Mouse (Mus musculus): ENCODE measurements around the gene Ephx3.
A peak's percentile ranks its signal among the peaks of the same experiment; 100 is the strongest.

Gene Ephx3

DNA sequence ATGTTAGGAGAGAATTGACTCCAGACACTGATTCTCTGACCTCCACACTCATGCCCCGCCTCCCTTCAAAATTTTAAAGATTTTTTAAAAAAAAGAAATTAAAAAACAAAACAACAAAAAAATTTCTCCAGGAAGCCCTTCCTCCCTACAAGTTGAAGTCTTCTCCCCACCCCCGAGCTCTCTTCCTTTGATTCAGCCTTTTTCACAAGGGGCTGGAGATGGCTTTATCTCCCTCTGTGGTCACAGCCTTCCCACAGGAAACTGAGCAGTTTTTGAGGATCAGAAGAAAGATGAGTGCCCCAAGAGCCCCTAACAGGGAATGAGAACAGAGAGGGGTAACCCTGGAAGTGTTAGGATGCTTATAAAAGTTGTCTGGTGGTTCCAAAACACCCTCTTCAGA lies 16.9 kb downstream of the Ephx3 start:
- DNase-seq: no peak

DNA sequence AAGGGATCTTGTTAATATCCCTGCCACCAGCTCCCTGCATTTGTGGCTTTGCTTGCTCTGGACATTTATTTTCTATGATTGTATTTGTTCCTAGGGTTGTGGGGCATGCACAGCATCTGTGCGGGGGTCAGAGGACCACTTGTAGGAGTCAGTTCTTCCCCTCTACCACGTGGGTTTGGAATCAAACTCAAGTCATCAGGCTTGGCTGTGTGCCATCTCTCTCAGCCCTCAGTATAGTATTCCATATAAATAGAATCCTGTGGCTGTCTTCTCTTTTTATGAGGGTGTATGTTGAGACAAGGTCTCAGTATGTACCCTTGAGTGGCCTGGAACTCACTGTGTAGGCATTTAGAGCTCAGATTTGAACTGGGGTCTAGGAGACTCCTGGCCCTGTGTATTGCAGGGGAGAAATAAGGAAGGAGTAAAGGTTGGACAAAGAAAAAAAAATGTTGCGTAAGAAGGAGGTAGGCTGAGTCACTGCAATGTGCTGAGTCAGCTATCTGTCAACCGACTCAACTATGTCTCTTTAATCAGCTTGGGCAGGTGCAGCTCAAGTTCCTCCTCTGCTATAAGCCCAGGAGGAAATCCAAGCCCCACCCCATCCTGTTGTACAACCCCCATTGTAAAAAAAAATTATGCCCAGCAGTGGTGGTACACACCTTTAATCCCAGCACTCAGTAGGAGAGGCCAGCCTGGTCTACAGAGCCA lies 19.7 kb downstream of the Ephx3 start:
- no peak for DNase-seq

DNA sequence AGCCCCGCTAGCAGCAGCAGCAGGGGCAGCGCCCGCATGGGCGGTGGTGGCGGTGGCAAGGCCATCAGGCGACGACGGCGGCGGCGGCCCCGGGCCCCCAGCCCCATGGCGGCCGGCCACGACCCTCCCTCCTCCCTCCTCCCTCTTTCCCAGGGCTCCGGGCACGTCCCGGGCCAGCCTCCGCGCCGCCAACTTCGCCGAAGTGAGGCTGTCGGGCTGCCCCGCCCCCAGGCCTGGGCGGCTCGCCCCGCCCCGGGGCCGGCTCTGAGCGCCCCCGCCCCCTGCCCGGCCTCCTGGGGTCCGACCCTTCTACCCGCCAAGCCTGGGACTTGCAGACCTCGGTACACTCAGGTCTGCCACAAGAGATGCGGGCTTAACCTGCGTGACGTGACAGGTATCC lies 22.7 kb downstream of the Ephx3 start, which contains the start of gene Notch3:
Gene Notch3, minus strand, starts transcription at position 166 of the 400 bp plus-strand sequence.
- peak; percentile 39 to 60 for DNase-seq

DNA sequence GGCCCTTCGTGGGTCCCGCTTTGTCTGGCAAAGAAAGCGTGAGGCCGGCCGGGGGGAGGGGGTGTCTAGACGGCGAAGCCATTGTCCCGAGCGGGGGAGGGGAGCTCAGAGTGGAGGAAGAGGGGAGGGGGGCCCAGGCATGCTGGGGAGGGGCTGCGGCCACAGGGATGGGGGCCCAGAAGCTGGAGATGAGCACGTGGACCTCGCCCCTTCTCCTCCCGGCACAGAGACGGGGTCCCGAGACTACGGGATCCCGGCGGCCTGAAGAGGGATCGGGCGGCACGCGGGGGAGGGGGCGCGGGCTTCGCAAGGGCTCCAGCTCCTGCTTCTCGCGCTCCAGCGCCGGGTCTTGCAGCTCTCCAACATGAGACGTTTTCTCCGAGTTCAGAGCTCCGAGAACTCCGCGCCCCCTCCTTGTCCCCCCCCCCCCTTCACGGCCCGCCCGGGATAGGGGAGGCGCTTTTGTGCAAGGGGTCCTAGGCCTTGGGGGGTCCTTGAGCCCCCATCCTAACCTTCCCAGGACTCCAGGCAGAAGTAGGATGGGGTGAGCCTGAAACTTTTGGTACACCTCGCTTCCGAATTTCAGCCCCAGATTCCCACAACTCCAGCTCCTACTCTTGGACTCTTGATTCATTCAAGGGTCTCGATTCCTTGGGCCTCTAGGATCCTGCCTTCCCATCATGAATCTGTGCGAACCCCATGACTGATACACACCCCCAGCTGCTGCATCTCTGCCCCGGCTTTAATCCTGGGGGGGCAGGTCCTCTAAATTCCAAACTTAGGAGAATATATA lies 23.4 kb downstream of the Ephx3 start:
- DNase-seq: peak in 1 of 2 experiments; percentile 43

DNA sequence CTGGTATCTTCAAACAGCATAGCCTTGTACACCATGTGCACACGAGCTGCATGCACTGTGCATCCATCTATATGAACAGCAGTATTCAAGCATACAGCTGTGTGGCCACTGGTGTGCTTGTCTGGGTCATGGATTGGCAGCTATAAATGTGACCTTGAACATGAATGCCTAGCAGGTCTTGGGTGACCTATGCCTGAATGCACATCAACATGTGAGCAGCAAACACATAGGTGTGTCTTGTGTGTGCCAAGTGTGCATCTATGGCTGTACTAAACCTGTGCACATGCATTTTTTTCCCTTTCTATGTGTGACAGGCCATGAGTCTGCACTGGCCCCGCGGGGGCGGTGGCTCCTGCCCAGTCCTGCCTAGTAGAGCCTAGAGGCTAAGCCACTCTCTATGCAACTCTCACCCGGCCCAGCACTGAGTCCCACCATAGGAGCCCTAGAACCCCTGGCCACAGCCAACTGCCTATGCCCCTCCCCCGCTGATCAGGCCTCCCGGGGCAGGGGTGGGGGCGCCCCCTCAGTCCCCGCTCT lies 24.0 kb downstream of the Ephx3 start:
- no peak for DNase-seq

DNA sequence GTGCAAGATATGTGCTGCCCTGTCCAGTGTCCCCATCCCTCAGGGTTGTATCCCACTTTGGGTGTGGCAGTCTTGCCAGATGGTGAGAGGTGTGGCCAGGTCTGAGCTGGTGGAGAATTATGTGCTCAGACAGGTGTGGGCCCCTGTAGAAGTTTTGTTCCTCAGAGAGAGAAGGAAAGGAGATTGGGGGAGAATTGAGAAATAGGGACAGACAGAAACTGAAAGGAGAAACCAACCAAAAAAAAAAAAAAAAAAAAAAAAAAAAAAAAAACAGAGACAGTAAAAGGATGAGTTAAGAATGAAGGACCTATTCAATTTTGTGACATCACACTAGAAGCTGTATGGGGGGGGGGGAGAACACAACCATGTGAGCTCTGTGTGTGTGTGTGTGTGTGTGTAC lies 24.6 kb downstream of the Ephx3 start:
- DNase-seq: no peak

DNA sequence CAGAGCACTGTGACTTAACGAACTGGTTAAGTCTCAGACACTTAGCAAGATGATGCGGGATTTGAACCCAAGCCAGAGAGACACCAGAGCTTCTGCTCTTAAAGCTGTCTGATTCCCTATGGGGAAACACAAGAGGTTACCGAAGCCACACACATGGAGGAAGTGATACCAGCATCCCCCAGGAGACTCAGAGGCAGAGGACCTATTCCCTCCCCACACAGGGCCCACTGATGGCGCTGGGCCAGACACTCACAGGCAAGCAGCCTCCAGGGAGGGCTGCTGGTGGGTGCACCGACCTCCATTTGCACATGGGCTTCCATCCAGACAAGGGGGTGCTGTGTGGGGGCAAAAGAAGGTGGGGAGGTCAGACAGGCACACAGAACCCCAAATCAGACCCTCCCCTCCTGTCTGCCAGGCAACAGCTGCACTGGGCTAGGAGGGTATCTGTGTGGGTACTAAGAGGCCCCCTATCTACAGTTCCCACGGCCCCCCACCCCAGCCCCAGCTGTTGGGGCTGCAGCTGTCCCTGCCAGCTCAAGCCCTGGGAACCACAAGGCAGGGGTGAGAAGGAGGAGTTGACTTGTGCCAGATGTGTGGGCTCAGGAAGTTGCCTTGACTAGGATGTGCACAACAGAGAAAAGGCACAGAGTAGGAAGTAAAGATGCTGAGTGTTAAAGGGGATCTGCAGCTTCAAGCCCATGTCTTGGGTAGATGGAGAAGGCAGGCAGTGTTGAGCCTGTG lies 25.3 kb downstream of the Ephx3 start:
- DNase-seq: no peak

DNA sequence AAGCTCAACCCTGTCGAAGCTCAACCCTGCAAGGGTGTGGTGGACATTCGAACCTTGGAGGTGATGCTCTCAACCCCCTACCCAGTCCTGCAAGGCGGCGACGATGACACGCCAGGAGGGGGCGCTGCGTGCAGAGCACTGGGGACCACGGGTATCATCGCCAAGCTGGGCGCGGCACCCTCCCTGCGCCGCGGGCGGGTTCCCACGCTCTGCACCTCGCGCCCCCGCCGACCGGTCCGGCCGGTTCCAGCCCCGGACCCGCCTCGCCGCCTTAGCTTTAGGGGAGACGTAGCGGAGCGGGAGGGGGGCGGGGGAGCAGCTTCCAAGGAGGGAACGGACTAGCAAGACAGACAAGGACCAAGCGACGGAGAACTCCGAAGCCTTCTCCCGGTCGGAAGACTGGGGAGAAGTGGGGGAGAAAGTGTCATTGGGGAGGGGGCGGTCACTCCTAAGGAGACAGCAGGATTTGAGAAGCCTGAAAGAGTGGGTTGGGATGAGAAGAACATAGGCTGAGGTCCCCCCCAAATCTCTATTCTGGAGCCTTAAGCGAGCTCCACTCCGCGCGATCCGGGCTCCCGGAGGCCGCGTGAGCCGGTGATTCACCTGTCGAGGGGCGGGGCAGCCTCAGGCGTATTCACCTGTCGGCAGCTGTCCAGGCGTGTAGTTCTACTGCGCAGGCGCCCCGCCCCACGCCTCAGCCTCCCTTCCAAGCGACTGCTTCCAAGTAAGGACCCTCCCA lies 27.1 kb downstream of the Ephx3 start:
- peak; percentile 81 to 88 for DNase-seq

DNA sequence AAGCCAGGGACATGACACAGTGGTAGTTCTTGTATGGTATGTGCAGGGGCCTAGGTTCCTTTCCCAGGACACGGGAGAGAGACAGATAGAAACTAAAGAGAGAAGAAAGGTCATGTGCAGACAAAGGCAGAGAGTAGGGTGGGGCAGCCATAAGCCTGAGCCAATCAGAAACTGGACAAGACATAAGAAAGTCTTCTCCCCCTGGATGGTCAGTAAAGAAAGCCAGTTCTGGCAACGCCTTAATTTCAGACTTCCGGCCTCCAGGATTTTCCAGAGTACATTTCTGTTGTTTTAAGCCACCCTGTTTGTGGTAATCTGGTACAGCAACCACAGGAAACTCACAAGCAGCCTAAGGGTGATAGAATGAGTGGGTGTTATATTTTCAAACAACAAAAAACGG lies 28.5 kb downstream of the Ephx3 start:
- no peak for DNase-seq

DNA sequence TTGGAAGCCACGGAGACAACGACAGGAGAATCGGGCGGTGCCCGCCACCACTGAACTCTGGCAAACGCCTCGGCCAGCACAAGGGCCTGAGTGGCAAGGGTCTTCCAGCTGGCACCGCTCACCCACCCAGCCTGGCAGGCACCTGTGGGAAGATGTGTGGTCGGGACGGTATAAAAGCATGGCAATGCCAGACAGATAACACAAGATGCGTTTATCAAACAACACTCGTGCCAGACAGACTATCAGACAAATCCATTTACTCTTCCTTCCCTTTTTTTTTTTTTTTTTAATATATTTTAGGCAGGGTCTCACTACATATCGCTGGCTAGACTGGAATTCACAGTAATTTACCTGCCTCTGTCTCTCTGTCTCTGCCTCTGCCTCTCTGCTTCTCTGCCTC lies 30.5 kb downstream of the Ephx3 start:
- no peak for DNase-seq

DNA sequence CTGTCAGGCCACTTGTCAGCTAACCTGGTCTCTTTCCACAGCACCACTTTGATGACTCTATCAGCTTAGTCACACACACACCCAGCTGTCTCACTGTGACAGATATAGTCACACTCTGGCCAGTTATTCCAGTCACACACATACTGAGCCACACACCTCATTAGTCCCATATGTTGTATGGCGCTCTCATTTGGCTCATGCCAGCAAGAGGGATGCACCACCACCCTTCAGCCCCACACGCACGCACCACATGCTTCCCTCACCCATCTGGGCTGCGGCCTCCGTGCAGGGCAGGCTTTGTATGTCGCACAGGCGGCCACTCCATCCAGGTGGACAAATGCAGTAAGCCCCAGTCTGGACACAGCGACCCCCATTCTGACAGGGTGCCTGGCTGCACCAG lies 42.6 kb downstream of the Ephx3 start:
- no peak for DNase-seq

DNA sequence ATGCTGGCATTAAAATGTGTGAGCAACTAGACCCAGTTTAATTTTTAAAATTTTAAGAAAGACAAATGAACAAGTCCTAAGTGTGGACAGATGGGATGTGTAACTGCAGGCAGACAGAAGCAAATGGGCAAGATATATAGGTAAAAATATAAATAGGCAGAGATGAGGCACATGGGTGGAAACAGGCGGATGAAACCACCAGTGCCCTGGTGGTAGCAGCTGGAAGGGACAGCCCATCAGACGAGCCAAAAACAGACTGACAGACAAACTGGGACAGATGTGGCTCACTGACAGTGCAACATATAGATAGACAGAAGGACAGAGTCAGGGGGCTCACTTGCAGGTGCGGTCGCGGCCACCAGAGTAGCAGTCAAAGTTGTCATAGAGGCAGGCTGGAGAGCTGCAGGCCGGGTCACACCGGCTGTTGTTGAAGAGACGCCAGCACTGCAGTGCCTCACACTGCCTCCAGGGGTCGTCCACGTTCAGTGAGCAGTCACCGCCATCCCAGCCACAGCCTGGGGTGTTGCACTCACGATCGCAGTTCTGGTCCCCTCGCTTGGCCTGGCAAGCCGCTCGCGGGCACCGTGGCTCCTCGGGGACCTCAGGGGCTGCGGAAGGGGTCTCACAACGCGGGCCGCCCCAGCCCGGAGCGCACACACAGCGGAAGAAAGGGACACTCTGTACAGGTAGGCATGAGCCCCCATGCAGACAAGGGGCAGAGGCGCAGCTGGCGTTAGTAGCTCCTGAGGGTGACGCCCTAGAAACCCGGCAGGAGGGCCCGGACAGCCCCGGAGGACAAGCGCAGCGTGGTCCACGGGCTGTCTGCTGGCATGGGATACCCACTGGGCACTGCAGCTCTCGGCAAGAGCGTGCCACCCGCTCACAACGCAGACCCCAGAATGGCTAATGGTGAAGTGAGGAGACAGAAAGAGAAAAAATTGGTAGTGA lies 46.2 kb downstream of the Ephx3 start:
- peak; percentile 77 to 83 for DNase-seq

DNA sequence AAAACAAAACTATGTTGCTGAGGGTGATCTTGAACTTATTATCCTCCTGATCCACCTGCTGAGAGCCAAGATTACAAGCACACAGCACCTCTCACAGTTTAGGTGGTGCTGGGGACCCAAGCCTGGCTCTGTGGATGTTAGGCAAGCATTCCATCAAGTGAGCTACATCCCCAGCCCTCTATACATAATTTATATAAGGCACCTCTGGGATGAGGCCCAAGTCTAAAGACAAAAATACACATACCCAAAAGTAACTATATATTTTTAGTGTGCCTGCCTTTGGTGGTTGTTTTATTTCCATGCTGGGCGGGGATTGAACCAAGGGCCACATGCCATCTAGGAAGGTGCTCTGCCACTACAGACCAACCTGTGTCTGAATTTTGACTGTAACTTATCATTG lies 47.1 kb downstream of the Ephx3 start:
- DNase-seq: no peak
